Mouse (Mus musculus): ENCODE results near the gene Gal3st1. TPM values are rescaled to one million over a fixed set of nuclear protein-coding genes. Genes with fewer than 3 reads are reported as not detected.

The Gal3st1 gene
- polyA plus RNA-seq, 1 experiment from 2014 or later = 1.6 TPM

Other genes starting within 250 kb of the Gal3st1 start
- gene Osbp2, start 119.7 kb upstream of the Gal3st1 start, polyA plus RNA-seq (2015; fragmentation: Nextera tagmentation; extraction: Ambion mirVana) = 0.09 TPM in 2 replicates
- gene 4921536K21Rik, start 88.5 kb upstream of the Gal3st1 start, polyA plus RNA-seq (2015; fragmentation: Nextera tagmentation; extraction: Ambion mirVana) = not detected in 2 replicates
- 0.13 and 0.38 TPM in 2 replicates for gene Dusp18, start 88.4 kb upstream of the Gal3st1 start, polyA plus RNA-seq (2015; fragmentation: Nextera tagmentation; extraction: Ambion mirVana)
- gene Slc35e4, start 69.0 kb upstream of the Gal3st1 start, polyA plus RNA-seq (2015; fragmentation: Nextera tagmentation; extraction: Ambion mirVana) = 0.43 and 0.44 TPM in 2 replicates
- gene Tcn2, start 51.5 kb upstream of the Gal3st1 start, polyA plus RNA-seq (2015; fragmentation: Nextera tagmentation; extraction: Ambion mirVana) = 28.6 and 32.0 TPM in 2 replicates
- gene Pes1, start 19.7 kb upstream of the Gal3st1 start, polyA plus RNA-seq (2015; fragmentation: Nextera tagmentation; extraction: Ambion mirVana) = 36.5 and 37.2 TPM in 2 replicates
- gene 4930556J24Rik, start 6.9 kb upstream of the Gal3st1 start, polyA plus RNA-seq (2015; fragmentation: Nextera tagmentation; extraction: Ambion mirVana) = 0.17 TPM in 1 of 2 replicates, not detected in the other
- gene Sec14l4, start 47.8 kb downstream of the Gal3st1 start, polyA plus RNA-seq (2015; fragmentation: Nextera tagmentation; extraction: Ambion mirVana) = 3.6 and 5.1 TPM in 2 replicates
- gene Sec14l3, start 81.2 kb downstream of the Gal3st1 start, polyA plus RNA-seq (2015; fragmentation: Nextera tagmentation; extraction: Ambion mirVana) = not detected in 2 replicates
- gene Mtfp1, start 111.8 kb downstream of the Gal3st1 start, polyA plus RNA-seq (2015; fragmentation: Nextera tagmentation; extraction: Ambion mirVana) = 20.4 and 23.2 TPM in 2 replicates
- gene Sec14l2, start 139.8 kb downstream of the Gal3st1 start, polyA plus RNA-seq (2015; fragmentation: Nextera tagmentation; extraction: Ambion mirVana) = 9.1 and 11.0 TPM in 2 replicates
- 5.0 and 5.9 TPM in 2 replicates for gene Rnf215, start 151.6 kb downstream of the Gal3st1 start, polyA plus RNA-seq (2015; fragmentation: Nextera tagmentation; extraction: Ambion mirVana)
- 0.47 and 0.76 TPM in 2 replicates for gene Ccdc157, start 176.7 kb downstream of the Gal3st1 start, polyA plus RNA-seq (2015; fragmentation: Nextera tagmentation; extraction: Ambion mirVana)
- gene Sf3a1, start 176.7 kb downstream of the Gal3st1 start, polyA plus RNA-seq (2015; fragmentation: Nextera tagmentation; extraction: Ambion mirVana) = 19.3 and 19.4 TPM in 2 replicates
- gene Tbc1d10a, start 203.2 kb downstream of the Gal3st1 start, polyA plus RNA-seq (2015; fragmentation: Nextera tagmentation; extraction: Ambion mirVana) = 7.0 TPM in 2 replicates
- 1.5 TPM in 2 replicates for gene Castor1, start 234.6 kb downstream of the Gal3st1 start, polyA plus RNA-seq (2015; fragmentation: Nextera tagmentation; extraction: Ambion mirVana)

Measured in liver, embryonic 15.5 days (tissue).